Mouse (Mus musculus) lung, postnatal 0 days (tissue): ENCODE results near the gene Gpc5.

Experiments
- CTCF ChIP-seq: IDR thresholded peaks from 2 replicates; pipeline ENCODE4 v1.5.1; 2016; ENCODE audit warnings: antibody characterized with exemption, mild to moderate bottlenecking
- EP300 ChIP-seq: IDR thresholded peaks from 2 replicates; pipeline ENCODE4 v1.6.1; 2016; ENCODE audit warnings: antibody characterized with exemption, mild to moderate bottlenecking, control low read depth

DNA sequence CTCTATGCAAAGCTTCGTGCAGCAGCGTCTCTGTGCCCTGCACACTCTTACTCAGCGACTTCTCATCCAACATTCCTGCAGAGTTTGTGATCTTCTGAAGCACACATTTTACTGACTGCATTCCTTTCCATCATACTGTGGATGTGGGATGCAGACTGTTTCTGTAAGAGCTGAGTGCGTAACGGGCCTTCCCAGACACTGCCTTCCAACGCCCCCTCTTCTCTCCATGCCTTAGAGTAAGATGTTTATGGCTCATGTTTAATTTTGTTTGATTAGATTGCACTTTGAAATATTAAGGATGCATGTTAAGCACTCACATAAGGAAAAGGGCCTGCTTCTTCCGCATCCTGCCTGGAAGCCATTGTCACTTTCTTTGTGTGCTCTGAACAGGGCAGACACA, 14.0 kb upstream of the Gpc5 start:
- TF ChIP-seq CTCF, result no peak
- TF ChIP-seq EP300, result no peak
